Mouse (Mus musculus): Measurements from ENCODE around the gene Atraid.

The Atraid gene

GRCm38 (mm10) chr5:31094799-31095691, 46.9 kb downstream of the Atraid start:
- DNase-seq (ENCODE audit: low spot score in 2 of 2) = peak; percentile 33 to 36

- DNase-seq (ENCODE audit: low spot score in 2 of 2) = peak in 1 of 2 experiments; percentile 5
These were observed 47.8 kb downstream of the Atraid start for GRCm38 (mm10) chr5:31095711-31096480.

All from frontal cortex, postnatal 10 days (tissue).